Mouse (Mus musculus) CH12.LX (cell line): ENCODE measurements around the gene Dhx30. TPM values are rescaled to one million over a fixed set of nuclear protein-coding genes. Genes with fewer than 3 reads are reported as not detected.
"Not testable (repeated sequence)": the region's sequence is repeated elsewhere in the genome, so short reads cannot be mapped to it uniquely, and the experiment has no call there.

Experiments
- DNase-seq: peaks from one replicate; pipeline ENCODE4 v3.0.0-alpha.2; 2013; ENCODE audit errors: extremely low read depth
- H3K27ac ChIP-seq: 2 replicates; pipeline ENCODE4 v1.5.1; 2012; ENCODE audit warnings: low read depth, mild to moderate bottlenecking, control low read depth, moderate library complexity; ENCODE audit not compliant: insufficient read depth
- H3K27me3 ChIP-seq: replicated peaks from 2 replicates; pipeline ENCODE3; 2012; ENCODE audit warnings: inconsistent platforms
- H3K36me3 ChIP-seq, 2 experiments: replicated peaks in 1 of 2; 2 replicates each; pipeline versions ENCODE3 to v1.6.1; 2012; ENCODE audit warnings: inconsistent platforms in 1 of 2, low read length in 1 of 2, mild to moderate bottlenecking in 1 of 2, mixed read lengths in 1 of 2, moderate library complexity in 1 of 2; ENCODE audit not compliant: control insufficient read depth in 1 of 2, insufficient read depth in 1 of 2
- H3K4me1 ChIP-seq, 2 experiments: 2 replicates each; pipeline ENCODE4 v1.6.1; 2012; ENCODE audit warnings: inconsistent platforms in 1 of 2, moderate library complexity in 1 of 2; ENCODE audit not compliant: insufficient read depth in 2 of 2, control insufficient read depth in 1 of 2
- H3K4me2 ChIP-seq: 2 replicates; pipeline ENCODE4 v1.6.1; 2012; ENCODE audit warnings: low read depth, mild to moderate bottlenecking, control low read depth; ENCODE audit not compliant: poor library complexity, insufficient read depth, severe bottlenecking
- H3K4me3 ChIP-seq, 3 experiments: fragments of 150-350 bp in 1 of 3; sonication (generic) in 1 of 3; replicated peaks in 1 of 3; 2 replicates each; pipeline versions ENCODE3 to v1.5.1; 2011 to 2012; ENCODE audit warnings: low read depth in 2 of 3, low read length in 2 of 3, mild to moderate bottlenecking in 2 of 3, moderate library complexity in 2 of 3, control low read depth in 1 of 3, improper control_type of control experiment in 1 of 3, inconsistent platforms in 1 of 3, mixed read lengths in 1 of 3; ENCODE audit not compliant: poor library complexity in 1 of 3
- H3K79me2 ChIP-seq: replicated peaks from 2 replicates; pipeline ENCODE4 v1.6.1; 2012; ENCODE audit warnings: mild to moderate bottlenecking, moderate library complexity; ENCODE audit not compliant: control insufficient read depth, poor library complexity, insufficient read depth, severe bottlenecking; ENCODE audit errors: extremely low read depth
- H3K9ac ChIP-seq: 2 replicates; pipeline ENCODE4 v1.6.1; 2012; ENCODE audit warnings: low read depth, mild to moderate bottlenecking, control low read depth, moderate library complexity; ENCODE audit not compliant: insufficient read depth
- H3K9me3 ChIP-seq: replicated peaks from 2 replicates; pipeline ENCODE3; 2012; ENCODE audit warnings: low read length, inconsistent platforms, mixed read lengths
- CHD1 ChIP-seq: IDR thresholded peaks from 2 replicates; pipeline ENCODE4 v1.6.1; 2012; ENCODE audit warnings: low read depth, low read length, improper control_type of control experiment, inconsistent platforms
- CTCF ChIP-seq, 2 experiments: IDR thresholded peaks in 1 of 2; conservative IDR thresholded peaks in 1 of 2; 2 replicates each; pipeline ENCODE4 v1.5.1; 2011 to 2012; ENCODE audit warnings: low read depth in 2 of 2, low read length in 2 of 2, improper control_type of control experiment in 1 of 2, inconsistent platforms in 1 of 2, mild to moderate bottlenecking in 1 of 2, moderate library complexity in 1 of 2
- E2F4 ChIP-seq: IDR thresholded peaks from 2 replicates; pipeline ENCODE4 v1.6.1; 2011; ENCODE audit warnings: low read depth, low read length, improper control_type of control experiment; ENCODE audit not compliant: insufficient replicate concordance
- EP300 ChIP-seq: IDR thresholded peaks from 2 replicates; pipeline ENCODE4 v1.6.1; 2011; ENCODE audit warnings: low read length, improper control_type of control experiment
- ETS1 ChIP-seq: conservative IDR thresholded peaks from 2 replicates; pipeline ENCODE4 v1.6.1; 2012; ENCODE audit warnings: low read depth, mild to moderate bottlenecking, inconsistent platforms, low read length, improper control_type of control experiment, moderate library complexity
- HCFC1 ChIP-seq: IDR thresholded peaks from 2 replicates; pipeline ENCODE4 v1.6.1; 2012; ENCODE audit warnings: low read depth, mild to moderate bottlenecking, inconsistent platforms, low read length, improper control_type of control experiment
- IRF4 ChIP-seq: IDR thresholded peaks from 2 replicates; pipeline ENCODE4 v1.6.1; 2014; ENCODE audit warnings: low read depth, mild to moderate bottlenecking, inconsistent platforms, low read length, improper control_type of control experiment
- JUN ChIP-seq: IDR thresholded peaks from 2 replicates; pipeline ENCODE4 v1.6.1; 2011; ENCODE audit warnings: low read depth, mild to moderate bottlenecking, low read length, improper control_type of control experiment, moderate library complexity; ENCODE audit not compliant: insufficient read depth
- KAT2A ChIP-seq: IDR thresholded peaks from 2 replicates; pipeline ENCODE4 v1.6.1; 2012; ENCODE audit warnings: low read length, improper control_type of control experiment, inconsistent platforms; ENCODE audit not compliant: insufficient replicate concordance
- MAX ChIP-seq: IDR thresholded peaks from 2 replicates; pipeline ENCODE4 v1.6.1; 2011; ENCODE audit warnings: low read length, improper control_type of control experiment
- MEF2A ChIP-seq: IDR thresholded peaks from 2 replicates; pipeline ENCODE4 v1.6.1; 2014; ENCODE audit warnings: low read depth, mild to moderate bottlenecking, inconsistent platforms, low read length, improper control_type of control experiment, borderline replicate concordance
- PAX5 ChIP-seq: IDR thresholded peaks from 2 replicates; pipeline ENCODE4 v1.6.1; 2012; ENCODE audit warnings: low read length, inconsistent platforms, mixed read lengths
- POLR2AphosphoS2 ChIP-seq: IDR thresholded peaks from 2 replicates; pipeline ENCODE4 v1.6.1; 2011; ENCODE audit warnings: low read depth, low read length, improper control_type of control experiment
- RAD21 ChIP-seq: IDR thresholded peaks from 2 replicates; pipeline ENCODE4 v1.6.1; 2011; ENCODE audit warnings: low read depth, mild to moderate bottlenecking, low read length, improper control_type of control experiment, moderate library complexity
- RCOR1 ChIP-seq: conservative IDR thresholded peaks from 2 replicates; pipeline ENCODE4 v1.6.1; 2012; ENCODE audit warnings: low read depth, mild to moderate bottlenecking, inconsistent platforms, low read length, improper control_type of control experiment
- SMC3 ChIP-seq: IDR thresholded peaks from 2 replicates; pipeline ENCODE4 v1.6.1; 2011; ENCODE audit warnings: low read depth, low read length, improper control_type of control experiment
- TBP ChIP-seq: conservative IDR thresholded peaks from 2 replicates; pipeline ENCODE4 v1.6.1; 2011; ENCODE audit warnings: low read depth, low read length, improper control_type of control experiment
- UBTF ChIP-seq: IDR thresholded peaks from 2 replicates; pipeline ENCODE4 v1.6.1; 2012; ENCODE audit warnings: low read depth, mild to moderate bottlenecking, inconsistent platforms, low read length, improper control_type of control experiment, moderate library complexity
- USF1 ChIP-seq: IDR thresholded peaks from 2 replicates; pipeline ENCODE4 v1.6.1; 2014; ENCODE audit warnings: low read depth, mild to moderate bottlenecking, inconsistent platforms, low read length, improper control_type of control experiment
- USF2 ChIP-seq: conservative IDR thresholded peaks from 2 replicates; pipeline ENCODE4 v1.6.1; 2011; ENCODE audit warnings: low read depth, low read length, improper control_type of control experiment
- ZKSCAN1 ChIP-seq: IDR thresholded peaks from 2 replicates; pipeline ENCODE4 v1.6.1; 2012; ENCODE audit warnings: low read depth, inconsistent platforms, low read length, improper control_type of control experiment, borderline replicate concordance
- ZMIZ1 ChIP-seq: IDR thresholded peaks from 2 replicates; pipeline ENCODE4 v1.6.1; 2012; ENCODE audit warnings: low read depth, mild to moderate bottlenecking, inconsistent platforms, low read length, improper control_type of control experiment
- ZNF384 ChIP-seq: IDR thresholded peaks from 2 replicates; pipeline ENCODE4 v1.6.1; 2012; ENCODE audit warnings: low read depth, low read length, improper control_type of control experiment, inconsistent platforms
- dilution Hi-C: fragments of 300-500 bp; cut with MboI; formaldehyde crosslinking; loops from 2 replicates; pipeline ENCODE4 v1.14.3; 2020; ENCODE audit warnings: low sequenced_read_pairs; ENCODE audit not compliant: extremely low pct_unique_long_range_greater_than_20kb, extremely low pct_ligation_motif_present
- in situ Hi-C: fragments of 300-500 bp; cut with MboI; formaldehyde crosslinking; loops from 3 replicates; pipeline ENCODE4 v1.14.3; 2019; ENCODE audit warnings: low sequenced_read_pairs, low pct_ligation_motif_present, low pct_unique_long_range_greater_than_20kb, mixed read lengths
- polyA plus RNA-seq: library from polyadenylated mRNA; unstranded; fragments of >175 nt; gene quantifications from 2 replicates; pipeline ENCODE4 v1.2.1, GENCODE M21; 2012; ENCODE audit warnings: low read depth; ENCODE audit not compliant: insufficient read length
- total RNA-seq, 2 experiments: library from RNA; depleted of rRNA; stranded (reverse); fragments of 300-350 nt in 1 of 2; fragments of >200 nt in 1 of 2; gene quantifications; 2 replicates each; pipeline ENCODE4 v1.2.3; 2012 to 2014

Gene Dhx30
- total and polyA plus RNA-seq, 3 experiments = 68.8 to 129 (median 99.3) TPM

- H3K4me3 ChIP-seq, H3K79me2 ChIP-seq, H3K9me3 ChIP-seq, H3K27ac ChIP-seq, H3K9ac ChIP-seq, H3K4me2 ChIP-seq, in situ Hi-C loops, DNase-seq, dilution Hi-C loops, H3K27me3 ChIP-seq: not testable (repeated sequence)
- TF ChIP-seq ZNF384 = peak; percentile 62
- Histone ChIP-seq H3K4me1 (peaks cover 0 to 11% of the 10 kb centered on the region in 2 experiments; a peak in 2 of 4 replicates), H3K36me3 (peaks cover 36 to 85% of the 10 kb centered on the region in 2 experiments)
Observed at GRCm38 (mm10) chr9:110076468-110076867, 41.2 kb downstream of the Dhx30 start.

DNA sequence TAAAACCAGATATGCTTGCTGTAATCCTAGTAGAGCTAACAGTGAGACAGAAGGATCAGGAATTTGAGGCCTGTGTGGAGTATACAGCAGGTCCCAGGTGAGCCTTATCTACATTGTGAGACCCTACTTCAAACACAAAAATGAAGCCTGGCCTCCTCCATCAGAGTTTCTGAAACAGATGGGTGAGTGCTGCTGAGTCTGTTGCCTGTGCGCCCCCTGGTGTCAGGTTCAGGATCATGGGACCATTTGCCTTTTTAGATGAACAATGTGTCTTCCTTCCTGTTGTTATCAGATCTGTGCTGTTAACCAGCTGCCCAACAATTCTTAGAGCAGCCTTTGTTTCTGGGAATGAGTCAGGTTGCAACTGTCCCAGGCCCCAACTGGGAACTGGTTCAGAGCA, 45.8 kb downstream of the Dhx30 start:
- H3K79me2 ChIP-seq = no peaks in the 10 kb centered on the region
- DNase-seq = peak; percentile 70
- peaks cover 50 to 82% of the 10 kb centered on the region in 2 experiments for H3K36me3 ChIP-seq
- in situ Hi-C loops = loop anchor here (5.0 kb wide), 2 partner anchors 85 to 180 kb away; no protein-coding TSS in a partner anchor
- no peak overlapping the region for H3K4me2 ChIP-seq
- dilution Hi-C loops = no loop called here
- no peaks in the 10 kb centered on the region for H3K4me1 ChIP-seq
- H3K27me3 ChIP-seq = no peaks in the 10 kb centered on the region
- no peak overlapping the region for H3K27ac ChIP-seq
- H3K4me3 ChIP-seq = no peak overlapping the region
- H3K9ac ChIP-seq = no peak overlapping the region
- TF ChIP-seq IRF4 = no peak
- TF ChIP-seq ETS1 = no peak
- no peak for TF ChIP-seq E2F4
- no peak for TF ChIP-seq KAT2A
- no peak for TF ChIP-seq HCFC1
- no peak for TF ChIP-seq ZNF384
- peak; percentile 52 to 86 for TF ChIP-seq CTCF (conservative IDR thresholded peaks at IDR 0.05 in 1 of 2, IDR thresholded peaks at IDR 0.05 in 1 of 2; ENCODE audit: low read depth in 2 of 2, low read length in 2 of 2)
- TF ChIP-seq ZKSCAN1 = no peak
- no peak for TF ChIP-seq CHD1
- TF ChIP-seq USF2 = no peak
- no peak for TF ChIP-seq MEF2A
- no peak for TF ChIP-seq JUN
- TF ChIP-seq MAX = no peak
- no peak for TF ChIP-seq POLR2AphosphoS2
- TF ChIP-seq RAD21 = peak; percentile 68
- TF ChIP-seq RCOR1 = no peak
- TF ChIP-seq TBP = no peak
- no peak for TF ChIP-seq PAX5
- no peak for TF ChIP-seq USF1
- TF ChIP-seq EP300 = no peak
- no peak for TF ChIP-seq ZMIZ1
- peak; percentile 91 for TF ChIP-seq SMC3
- no peak for TF ChIP-seq UBTF
- no peaks in the 10 kb centered on the region for H3K9me3 ChIP-seq
